Mouse (Mus musculus) cerebellum, adult 18-20 months (tissue): Measurements from ENCODE around the gene Nlrx1.
A peak's percentile ranks its signal among the peaks of the same experiment; 100 is the strongest.

Experiments
- DNase-seq, 2 experiments: peaks; one replicate each; pipeline ENCODE4 v3.0.0; 2021

Nlrx1 gene

DNA sequence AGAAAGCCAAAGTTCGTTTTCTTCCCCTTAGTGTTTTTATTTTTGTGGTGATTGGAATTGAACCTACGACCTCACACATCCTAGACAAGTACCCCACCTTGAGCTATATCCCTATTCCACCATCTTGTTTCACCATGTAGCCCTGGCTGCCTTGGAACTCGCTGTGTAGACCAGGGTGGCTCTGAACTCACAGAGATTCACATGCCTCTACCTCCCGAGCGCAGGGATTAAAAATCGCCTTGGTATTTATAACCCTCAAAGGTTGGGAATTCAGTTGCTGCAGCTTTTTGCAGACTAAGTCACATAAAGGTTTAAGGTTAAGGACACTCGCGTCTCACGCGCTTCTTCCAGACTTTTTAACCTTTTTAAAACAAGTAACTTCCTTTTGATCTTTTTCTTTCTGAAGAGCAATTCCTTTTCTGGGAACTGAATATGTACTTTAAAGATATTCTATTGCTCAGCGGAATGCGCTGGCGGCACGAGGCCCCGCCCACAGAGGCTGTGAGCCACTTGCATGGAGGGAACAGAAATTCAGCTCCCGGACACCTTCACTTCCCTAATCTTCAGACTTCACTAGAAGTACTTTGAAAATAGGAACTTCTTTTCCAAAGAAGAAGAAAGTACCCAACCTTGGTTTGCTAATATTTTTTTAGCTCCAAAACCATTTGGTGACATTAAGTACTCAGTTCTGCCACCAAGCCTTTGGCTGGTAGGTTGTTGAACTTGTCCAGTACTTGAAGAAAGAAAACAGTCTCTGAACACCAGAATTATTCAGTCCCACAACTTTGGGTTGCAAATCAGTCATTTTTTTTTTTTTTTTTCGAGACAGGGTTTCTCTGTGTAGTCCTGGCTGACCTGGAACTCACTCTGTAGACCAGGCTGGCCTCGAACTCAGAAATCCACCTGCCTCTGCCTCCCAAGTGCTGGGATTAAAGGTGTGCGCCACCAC lies 33.6 kb downstream of the Nlrx1 start:
- DNase-seq: peak; percentile 25 to 27

DNA sequence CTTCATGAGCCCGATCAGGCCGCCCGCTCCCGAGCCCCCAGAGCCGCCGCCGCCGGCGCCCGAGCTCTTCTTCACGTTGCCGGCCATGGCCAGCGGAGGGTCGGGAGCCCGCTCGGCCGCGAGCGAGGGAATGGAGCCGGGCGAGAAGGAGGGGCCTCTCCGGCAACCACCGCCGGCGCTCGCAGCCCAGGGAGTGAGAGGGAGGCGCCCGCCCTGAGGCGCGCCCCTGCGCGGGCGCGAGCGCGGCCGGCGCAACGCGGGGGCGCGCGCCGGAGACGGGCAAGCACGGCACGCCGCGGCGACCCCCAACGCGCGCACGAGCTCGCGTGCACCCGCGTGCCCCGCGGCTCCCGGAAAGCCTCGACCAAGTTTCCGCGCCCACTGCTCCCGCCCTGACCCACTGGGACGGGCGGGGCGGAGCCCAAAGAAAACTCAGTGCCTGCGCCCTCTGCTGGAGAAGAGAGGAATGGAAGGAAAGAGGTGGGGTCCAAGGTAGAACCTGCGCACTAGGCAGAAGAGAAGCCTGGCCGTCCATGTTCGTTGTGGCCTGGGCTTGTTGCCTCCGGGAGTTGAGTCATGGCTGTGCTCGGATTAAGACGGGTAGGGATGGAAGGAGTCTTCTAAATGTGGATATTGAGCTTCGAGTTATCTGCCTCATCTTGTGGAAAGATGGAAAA lies 34.5 kb downstream of the Nlrx1 start, which contains the start of gene Cbl:
TSS of gene Cbl (minus strand) at position 248 of the 677 bp plus-strand sequence.
- DNase-seq: peak; percentile 97 to 99

DNA sequence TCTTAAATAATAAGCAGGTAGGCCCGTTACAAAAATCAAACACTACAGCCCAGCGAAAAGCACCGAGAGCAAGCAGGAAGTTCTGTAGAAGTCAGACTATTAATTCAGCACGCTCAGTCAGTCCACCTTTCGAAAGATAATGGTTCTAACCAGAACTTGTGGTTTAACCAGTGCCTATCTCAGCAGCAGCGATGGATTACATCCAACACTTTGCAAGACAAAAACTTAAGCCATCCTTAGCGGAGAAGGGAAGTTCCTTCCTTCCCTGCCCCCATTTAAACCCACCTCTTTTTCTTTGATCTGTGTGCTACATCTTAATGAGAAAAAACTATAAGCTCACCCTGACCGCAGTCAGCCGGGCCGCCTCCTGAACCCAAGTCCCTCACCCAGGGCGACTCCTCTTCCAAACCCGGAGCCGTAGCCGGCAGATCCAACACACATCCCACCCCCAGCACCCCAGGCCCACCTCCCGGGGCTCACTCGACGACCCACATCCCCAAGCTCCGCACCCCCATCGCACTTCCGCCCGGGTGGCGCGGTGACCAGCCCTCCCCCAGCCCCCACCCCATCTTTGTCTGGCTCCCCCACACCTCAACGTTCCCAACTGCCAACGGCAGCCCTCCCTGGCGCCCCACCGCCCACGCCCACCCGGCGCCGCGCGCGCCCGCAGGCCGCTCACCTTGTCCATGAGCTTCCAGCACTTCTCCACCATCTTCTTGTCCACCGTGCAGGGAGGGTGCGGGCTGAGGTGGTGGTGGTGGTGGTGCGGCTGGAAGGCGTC lies 35.2 kb downstream of the Nlrx1 start:
- peak in 1 of 2 experiments; percentile 33 for DNase-seq

DNA sequence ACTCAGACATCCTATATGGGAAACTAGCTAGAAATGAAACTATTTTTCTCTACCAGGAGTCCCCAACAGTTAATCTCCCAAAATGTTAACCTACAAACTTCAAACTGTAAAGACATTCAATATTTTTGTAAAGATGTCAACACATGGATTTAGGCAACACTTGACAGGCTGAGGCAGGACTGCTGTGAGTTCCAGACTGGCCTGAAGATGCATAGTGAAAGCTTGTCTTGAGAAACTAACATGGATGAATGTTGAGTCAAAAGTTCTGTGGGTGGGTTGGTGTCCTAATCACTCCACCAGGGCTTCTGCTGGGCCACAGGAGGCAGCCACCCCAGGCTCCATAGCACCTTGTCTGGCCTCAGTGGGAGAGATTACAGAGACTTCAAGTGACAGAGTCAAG lies 36.8 kb downstream of the Nlrx1 start:
- no peak for DNase-seq

DNA sequence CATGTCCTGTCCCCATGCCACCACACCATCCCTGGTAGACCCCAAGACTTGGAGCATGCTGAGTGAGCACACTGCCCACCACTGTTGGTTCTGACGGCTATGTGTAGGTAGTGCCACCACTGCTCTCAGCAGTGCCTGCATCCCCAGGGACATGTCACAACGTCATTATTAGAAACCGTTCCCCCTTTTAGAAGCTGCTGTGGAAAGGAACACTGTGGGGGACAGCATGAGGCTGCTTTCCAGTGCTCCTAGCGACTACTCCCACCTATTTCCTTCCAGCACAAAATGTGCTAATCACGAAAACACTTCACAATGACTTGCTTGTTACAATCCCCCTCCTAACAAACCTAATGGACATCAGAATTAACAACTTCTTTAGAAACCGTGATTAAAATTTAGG lies 42.4 kb downstream of the Nlrx1 start:
- no peak for DNase-seq

DNA sequence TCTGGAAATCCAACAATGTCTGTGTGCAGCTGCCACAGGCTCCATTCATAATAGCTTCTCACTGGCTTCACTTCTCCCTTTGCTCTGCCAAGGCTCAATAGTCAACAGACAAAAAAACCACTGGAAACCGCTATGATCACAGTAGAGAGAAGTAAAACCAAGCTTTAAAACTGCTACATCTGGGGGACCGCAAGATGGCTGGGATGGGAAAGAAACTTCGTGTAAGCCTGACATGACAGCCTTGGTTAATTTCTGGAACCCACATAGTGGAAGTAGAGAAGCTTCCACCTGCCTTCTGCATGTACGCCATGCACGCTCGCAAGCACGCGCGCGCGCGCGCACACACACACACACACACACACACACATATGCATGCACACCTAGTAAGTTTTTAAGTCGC lies 54.9 kb downstream of the Nlrx1 start:
- DNase-seq: no peak

DNA sequence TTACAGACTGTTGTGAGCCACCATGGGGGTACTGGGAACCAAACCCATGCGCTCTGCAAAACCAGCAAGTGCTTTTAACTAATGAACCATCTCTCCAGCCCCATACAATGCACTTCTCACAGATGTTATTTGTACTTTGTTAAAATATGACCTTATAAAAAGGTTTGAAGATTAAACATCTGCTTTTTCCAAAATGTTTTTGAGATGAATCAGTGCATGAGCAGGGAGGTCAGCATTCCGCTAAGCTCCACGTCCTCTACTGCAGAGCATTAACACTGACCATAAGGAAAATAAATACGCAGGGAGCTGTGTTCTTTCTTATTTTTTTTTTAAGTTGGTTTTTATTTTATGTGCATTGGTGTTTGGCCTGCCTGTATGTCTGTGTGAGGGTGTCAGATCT lies 56.0 kb downstream of the Nlrx1 start:
- no peak for DNase-seq

DNA sequence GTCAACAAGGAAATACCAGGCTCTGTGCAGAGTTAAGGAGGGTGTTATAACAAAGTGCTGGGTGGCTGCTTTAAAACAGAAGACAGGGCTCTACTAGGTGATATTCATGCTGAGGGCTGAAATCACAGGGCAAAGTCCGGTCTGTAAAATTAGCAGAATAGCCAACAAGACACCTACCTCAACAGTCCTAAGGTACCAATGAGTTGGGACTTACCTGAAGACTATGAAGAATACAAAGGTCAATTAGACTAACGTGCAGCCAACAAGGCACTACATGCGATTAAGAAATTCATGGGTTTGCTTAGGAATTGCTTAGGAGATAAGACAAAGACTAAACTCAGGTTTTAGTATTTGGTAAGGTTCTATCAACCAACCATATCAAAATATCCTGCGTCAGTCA lies 59.0 kb downstream of the Nlrx1 start:
- no peak for DNase-seq

DNA sequence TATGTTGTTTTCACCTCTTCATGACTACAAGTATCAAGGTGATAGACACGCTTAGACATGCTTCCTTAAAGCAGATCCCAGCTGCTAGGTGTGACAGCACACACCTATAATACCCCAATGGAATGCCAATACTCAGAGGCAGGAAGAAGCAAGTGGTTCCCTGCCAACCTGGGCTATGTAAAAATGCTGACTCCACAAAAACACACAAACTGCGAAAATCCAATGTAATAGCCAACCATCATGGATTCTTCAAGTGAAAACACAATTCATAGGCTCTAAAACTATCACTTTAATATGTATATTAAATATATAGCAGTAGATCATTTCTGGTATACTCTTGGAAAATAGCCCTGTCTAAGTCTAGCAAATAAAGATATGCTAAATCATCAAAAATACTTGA lies 60.6 kb downstream of the Nlrx1 start:
- no peak for DNase-seq
